Mouse (Mus musculus) forebrain, embryonic 10.5 days (tissue): ENCODE data around the gene Gpr45. TPM values are rescaled to one million over a fixed set of nuclear protein-coding genes. Genes with fewer than 3 reads are reported as not detected.
A peak's percentile ranks its signal among the peaks of the same experiment; 100 is the strongest.

Source experiments
- DNase-seq: peaks from one replicate; pipeline ENCODE4 v3.0.0-alpha.2; 2017; ENCODE audit warnings: low spot score; ENCODE audit errors: extremely low spot score
- H3K27ac ChIP-seq: fragments of 300-500 bp; sonication (generic); 2 replicates; pipeline ENCODE4 v1.5.1; 2016; ENCODE audit warnings: mild to moderate bottlenecking
- H3K27me3 ChIP-seq: fragments of 300-500 bp; sonication (generic); 2 replicates; pipeline ENCODE4 v1.6.1; 2016; ENCODE audit warnings: mild to moderate bottlenecking; ENCODE audit not compliant: poor library complexity, severe bottlenecking
- H3K36me3 ChIP-seq: fragments of 300-500 bp; sonication (generic); replicated peaks from 2 replicates; pipeline ENCODE4 v1.6.1; 2016; ENCODE audit warnings: mild to moderate bottlenecking, moderate library complexity
- H3K4me1 ChIP-seq: fragments of 300-500 bp; sonication (generic); 2 replicates; pipeline ENCODE4 v1.6.1; 2016
- H3K4me3 ChIP-seq: fragments of 300-500 bp; sonication (generic); 2 replicates; pipeline ENCODE4 v1.5.1; 2016; ENCODE audit warnings: mild to moderate bottlenecking, moderate library complexity
- H3K9me3 ChIP-seq: fragments of 300-500 bp; sonication (generic); 2 replicates; pipeline ENCODE4 v1.6.1; 2016; ENCODE audit warnings: mild to moderate bottlenecking, moderate library complexity
- WGBS: fragments of 180-500 bp; shearing (Covaris S2); methylation state at CpG from one replicate; pipeline ENCODE4 v1.1.7; 2016; 5-methylcytosine and 5-hydroxymethylcytosine counted together
- polyA plus RNA-seq: library from polyadenylated mRNA; unstranded; fragments of >200 nt; fragmentation: Nextera tagmentation; extraction: Ambion mirVana; gene quantifications from 2 replicates; pipeline ENCODE4 v1.2.1, GENCODE M21; 2016

Gpr45 gene
- 12.6 and 13.5 TPM in 2 replicates for polyA plus RNA-seq

GRCm38 (mm10) chr1:42952734-42953481, at the start of gene Gpr45:
Gene Gpr45, plus strand, starts transcription at chr1:42952872.
- Histone ChIP-seq H3K4me1 (peaks cover 29% of the 10 kb centered on the region), H3K27me3 (peaks cover 8% of the 10 kb centered on the region; the same call in 1 of the 2 replicates), H3K36me3 (no peaks in the 10 kb centered on the region), H3K4me3 (peak within 1 kb of the TSS; percentile 88), H3K27ac (peak within 1 kb of the TSS; percentile 97), H3K9me3 (no peaks in the 10 kb centered on the region)
- under 1% methylated on average over 55 of the region's 71 CpGs for WGBS
- peak; percentile 59 for DNase-seq

DNA sequence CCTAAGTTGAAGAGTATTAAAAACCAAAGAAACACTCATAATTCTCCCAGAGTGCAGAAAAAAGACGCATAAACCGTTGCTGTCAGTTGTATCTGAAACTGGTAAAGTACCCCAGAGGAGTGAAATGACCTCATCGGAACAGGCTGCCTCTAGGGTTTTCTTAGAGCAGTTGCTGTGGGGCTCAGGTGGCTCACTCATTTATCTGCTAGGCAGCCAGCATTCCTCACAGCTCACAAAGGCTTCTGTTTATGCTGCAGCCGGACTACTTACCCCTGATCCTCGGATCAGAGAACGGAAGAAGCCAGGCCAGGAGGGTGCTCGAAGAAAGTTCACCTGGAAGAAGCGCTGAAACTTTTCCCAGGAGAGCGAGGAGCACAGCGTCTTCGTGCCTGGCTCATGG, 47.5 kb upstream of the Gpr45 start:
- Histone ChIP-seq H3K36me3 (peaks cover 42% of the 10 kb centered on the region), H3K27ac (no peak overlapping the region), H3K27me3 (no peaks in the 10 kb centered on the region), H3K9me3 (no peaks in the 10 kb centered on the region), H3K4me3 (no peak overlapping the region), H3K4me1 (peaks cover under 1% of the 10 kb centered on the region; the same call in 1 of the 2 replicates)
- 88% methylated on average over 11 of the region's 11 CpGs for whole genome bisulfite sequencing
- no peak for DNase-seq

GRCm38 (mm10) chr1:42906696-42907095, 46.0 kb upstream of the Gpr45 start:
- Histone ChIP-seq H3K9me3 (no peaks in the 10 kb centered on the region), H3K27ac (no peak overlapping the region), H3K36me3 (peaks cover 28% of the 10 kb centered on the region), H3K4me3 (no peak overlapping the region), H3K27me3 (no peaks in the 10 kb centered on the region), H3K4me1 (peaks cover 14% of the 10 kb centered on the region)
- no peak for DNase-seq
- 63% methylated on average over 7 of the region's 7 CpGs for WGBS

- Histone ChIP-seq H3K36me3 (peaks cover 26% of the 10 kb centered on the region), H3K4me3 (no peak overlapping the region), H3K27ac (no peak overlapping the region), H3K4me1 (peaks cover 14% of the 10 kb centered on the region), H3K27me3 (no peaks in the 10 kb centered on the region), H3K9me3 (no peaks in the 10 kb centered on the region)
- 53% methylated on average over 4 of the region's 4 CpGs for WGBS
- DNase-seq: no peak
Observed at GRCm38 (mm10) chr1:42907153-42907552, 45.5 kb upstream of the Gpr45 start.

- H3K27me3 ChIP-seq: no peaks in the 10 kb centered on the region
- no peaks in the 10 kb centered on the region for H3K36me3 ChIP-seq
- no peaks in the 10 kb centered on the region for H3K9me3 ChIP-seq
- H3K27ac ChIP-seq: no peak overlapping the region
- H3K4me1 ChIP-seq: peaks cover 24% of the 10 kb centered on the region
- H3K4me3 ChIP-seq: no peak overlapping the region
- WGBS: 18% methylated on average over 4 of the region's 4 CpGs
- no peak for DNase-seq
Observed at GRCm38 (mm10) chr1:42915062-42915461, 37.6 kb upstream of the Gpr45 start.

GRCm38 (mm10) chr1:42916719-42917118, 36.0 kb upstream of the Gpr45 start:
- H3K27ac ChIP-seq: no peak overlapping the region
- no peak for DNase-seq
- H3K4me3 ChIP-seq: no peak overlapping the region
- no peaks in the 10 kb centered on the region for H3K27me3 ChIP-seq
- no peaks in the 10 kb centered on the region for H3K9me3 ChIP-seq
- WGBS: 85% methylated on average over 7 of the region's 7 CpGs
- peaks cover 14% of the 10 kb centered on the region for H3K4me1 ChIP-seq
- H3K36me3 ChIP-seq: no peaks in the 10 kb centered on the region

DNA sequence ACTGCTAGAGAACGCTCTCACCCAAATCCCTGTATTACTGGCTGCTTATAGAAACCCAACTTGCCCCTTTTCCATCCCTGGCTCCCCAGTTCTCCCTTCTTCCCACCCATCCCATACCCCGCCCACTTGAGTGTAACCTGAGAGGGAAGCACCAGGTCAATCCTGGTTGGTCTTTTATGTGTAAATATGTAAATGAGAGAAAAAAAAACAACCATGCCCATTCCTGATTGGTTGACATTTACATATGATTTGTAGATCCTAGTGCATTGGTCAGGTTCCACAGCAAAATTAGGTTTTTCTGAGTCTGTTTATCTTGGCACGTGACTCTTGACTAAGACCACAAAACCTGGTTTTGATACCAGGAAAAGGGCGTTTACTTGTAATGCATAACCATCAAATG, 34.8 kb upstream of the Gpr45 start:
- Histone ChIP-seq H3K9me3 (no peaks in the 10 kb centered on the region), H3K4me3 (peak overlapping the region; percentile 12; the same call in 1 of the 2 replicates), H3K27ac (no peak overlapping the region), H3K36me3 (no peaks in the 10 kb centered on the region), H3K4me1 (peaks cover 14% of the 10 kb centered on the region), H3K27me3 (no peaks in the 10 kb centered on the region)
- no peak for DNase-seq
- WGBS: 19% methylated on average over 4 of the region's 4 CpGs

- H3K36me3 ChIP-seq: no peaks in the 10 kb centered on the region
Observed at GRCm38 (mm10) chr1:42923924-42924323, 28.7 kb upstream of the Gpr45 start.

GRCm38 (mm10) chr1:42933613-42934012, 19.1 kb upstream of the Gpr45 start:
- H3K27me3 ChIP-seq: no peaks in the 10 kb centered on the region
- DNase-seq: no peak
- H3K9me3 ChIP-seq: no peaks in the 10 kb centered on the region
- H3K36me3 ChIP-seq: no peaks in the 10 kb centered on the region
- no peak overlapping the region for H3K27ac ChIP-seq
- 0 out of 2 replicates have a peak, but pooled peaks cover 8% of the 10 kb centered on the region for H3K4me1 ChIP-seq
- WGBS: 73% methylated on average over 1 of the region's 1 CpGs
- H3K4me3 ChIP-seq: no peak overlapping the region

More at GRCm38 (mm10) chr1:42923924-42924323, 28.7 kb upstream of the Gpr45 start:
- no peak overlapping the region for H3K27ac ChIP-seq
- no peaks in the 10 kb centered on the region for H3K27me3 ChIP-seq
- 62% methylated on average over 5 of the region's 5 CpGs for WGBS
- H3K9me3 ChIP-seq: no peaks in the 10 kb centered on the region
- no peak for DNase-seq
- H3K4me1 ChIP-seq: peaks cover 11% of the 10 kb centered on the region
- no peak overlapping the region for H3K4me3 ChIP-seq

- 88% methylated on average over 4 of the region's 4 CpGs for WGBS
- Histone ChIP-seq H3K4me1 (peaks cover 16% of the 10 kb centered on the region), H3K27me3 (peaks cover 8% of the 10 kb centered on the region; the same call in 1 of the 2 replicates), H3K36me3 (no peaks in the 10 kb centered on the region), H3K4me3 (no peak overlapping the region), H3K9me3 (no peaks in the 10 kb centered on the region), H3K27ac (no peak overlapping the region)
- DNase-seq: no peak
Observed at GRCm38 (mm10) chr1:42948486-42948885, 4.2 kb upstream of the Gpr45 start.

GRCm38 (mm10) chr1:42953482-42953822, 780 bp downstream of the Gpr45 start:
- H3K36me3 ChIP-seq: no peaks in the 10 kb centered on the region
- H3K27ac ChIP-seq: peak overlapping the region; percentile 97
- peak overlapping the region; percentile 88 for H3K4me3 ChIP-seq
- H3K4me1 ChIP-seq: peaks cover 29% of the 10 kb centered on the region
- H3K27me3 ChIP-seq: peaks cover 8% of the 10 kb centered on the region; the same call in 1 of the 2 replicates
- 2% methylated on average over 10 of the region's 16 CpGs for WGBS
- no peak for DNase-seq
- no peaks in the 10 kb centered on the region for H3K9me3 ChIP-seq

DNA sequence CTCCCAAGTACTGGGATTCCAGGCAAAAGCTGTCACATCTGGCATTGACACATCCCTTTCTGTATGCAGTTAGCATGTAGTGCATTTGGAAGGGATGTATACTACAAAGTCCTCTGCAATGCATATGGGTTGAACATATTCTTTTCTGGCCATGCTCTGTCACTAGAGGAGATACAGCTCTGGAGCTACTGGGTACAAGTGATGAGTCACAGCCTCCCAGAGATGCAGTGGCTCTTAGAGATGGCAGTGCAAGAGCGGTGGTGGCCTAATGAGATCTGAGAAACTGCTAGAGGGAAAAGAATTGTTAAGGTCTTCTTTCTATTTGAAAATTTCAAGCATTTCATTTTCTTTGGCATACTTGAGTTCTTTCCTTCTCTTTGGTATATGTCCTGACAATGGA, 4.2 kb downstream of the Gpr45 start:
- peaks cover 29% of the 10 kb centered on the region for H3K4me1 ChIP-seq
- H3K36me3 ChIP-seq: no peaks in the 10 kb centered on the region
- no peak for DNase-seq
- H3K27me3 ChIP-seq: peaks cover 4% of the 10 kb centered on the region; the same call in 1 of the 2 replicates
- H3K9me3 ChIP-seq: no peaks in the 10 kb centered on the region
- H3K27ac ChIP-seq: no peak overlapping the region
- WGBS: 92% methylated on average over 1 of the region's 1 CpGs
- H3K4me3 ChIP-seq: no peak overlapping the region

DNA sequence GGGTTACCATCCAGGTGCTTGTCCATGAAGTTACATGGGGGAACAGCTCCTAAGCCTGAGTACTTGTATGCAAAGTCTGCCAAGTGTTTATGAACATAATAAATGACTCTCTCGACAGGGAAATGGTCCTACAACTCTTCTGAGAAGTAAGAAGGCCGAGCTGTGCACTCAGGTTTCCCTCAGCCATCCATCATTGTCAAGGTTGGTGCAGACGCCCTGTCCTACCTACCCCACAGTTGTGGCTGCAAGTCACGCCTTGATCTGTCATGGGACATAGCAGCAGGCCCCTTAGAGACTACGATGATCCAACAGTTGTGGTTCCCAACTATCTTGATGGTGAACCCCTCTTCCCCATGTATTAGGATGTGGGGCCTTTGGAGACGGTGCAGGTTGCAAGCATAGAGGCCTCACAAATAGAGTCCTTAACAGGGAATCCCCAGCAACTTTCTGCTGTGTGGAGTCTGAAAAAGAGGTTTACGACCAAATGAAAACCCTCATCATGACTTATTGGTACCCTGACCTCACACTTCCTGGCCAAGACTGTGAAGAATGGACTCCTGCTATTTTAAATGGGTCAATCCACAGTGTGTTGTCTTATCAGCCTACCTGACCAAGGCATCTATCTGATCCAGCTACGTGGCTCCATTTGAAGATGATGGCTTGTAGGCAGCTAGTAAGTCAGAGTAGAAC, 30.6 kb downstream of the Gpr45 start:
- Histone ChIP-seq H3K27me3 (no peaks in the 10 kb centered on the region), H3K4me3 (no peak overlapping the region), H3K9me3 (peaks cover 5% of the 10 kb centered on the region; the same call in 1 of the 2 replicates), H3K4me1 (no peaks in the 10 kb centered on the region), H3K36me3 (no peaks in the 10 kb centered on the region), H3K27ac (no peak overlapping the region)
- no peak for DNase-seq
- WGBS: 85% methylated on average over 8 of the region's 8 CpGs
